Mouse (Mus musculus) kidney, postnatal 14 days (tissue): Measurements from ENCODE around the gene Kazn.

Experiments
- DNase-seq: peaks from one replicate; pipeline ENCODE4 v3.0.0; 2022; ENCODE audit warnings: mixed read lengths

Kazn gene

DNA sequence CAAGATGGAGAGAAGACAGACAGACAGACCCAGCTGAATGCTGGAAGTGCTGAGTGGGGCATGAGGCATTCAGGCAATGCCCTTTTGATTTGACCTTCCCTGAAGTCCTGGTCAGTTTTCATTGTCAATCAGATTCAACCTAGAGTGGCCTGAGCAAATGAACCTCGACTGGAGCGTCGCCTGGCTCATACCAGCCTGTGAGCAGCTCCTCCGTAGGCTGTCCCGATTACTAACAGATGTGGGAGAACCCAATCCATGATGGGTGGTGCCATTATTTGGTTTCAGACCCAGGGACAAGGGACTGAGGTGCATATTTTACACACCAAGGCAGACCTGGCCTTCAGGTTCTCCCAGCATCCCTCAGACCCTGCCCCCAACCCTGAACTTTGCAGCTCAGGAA, 1.7 kb upstream of the Kazn start:
- DNase-seq, result no peak

DNA sequence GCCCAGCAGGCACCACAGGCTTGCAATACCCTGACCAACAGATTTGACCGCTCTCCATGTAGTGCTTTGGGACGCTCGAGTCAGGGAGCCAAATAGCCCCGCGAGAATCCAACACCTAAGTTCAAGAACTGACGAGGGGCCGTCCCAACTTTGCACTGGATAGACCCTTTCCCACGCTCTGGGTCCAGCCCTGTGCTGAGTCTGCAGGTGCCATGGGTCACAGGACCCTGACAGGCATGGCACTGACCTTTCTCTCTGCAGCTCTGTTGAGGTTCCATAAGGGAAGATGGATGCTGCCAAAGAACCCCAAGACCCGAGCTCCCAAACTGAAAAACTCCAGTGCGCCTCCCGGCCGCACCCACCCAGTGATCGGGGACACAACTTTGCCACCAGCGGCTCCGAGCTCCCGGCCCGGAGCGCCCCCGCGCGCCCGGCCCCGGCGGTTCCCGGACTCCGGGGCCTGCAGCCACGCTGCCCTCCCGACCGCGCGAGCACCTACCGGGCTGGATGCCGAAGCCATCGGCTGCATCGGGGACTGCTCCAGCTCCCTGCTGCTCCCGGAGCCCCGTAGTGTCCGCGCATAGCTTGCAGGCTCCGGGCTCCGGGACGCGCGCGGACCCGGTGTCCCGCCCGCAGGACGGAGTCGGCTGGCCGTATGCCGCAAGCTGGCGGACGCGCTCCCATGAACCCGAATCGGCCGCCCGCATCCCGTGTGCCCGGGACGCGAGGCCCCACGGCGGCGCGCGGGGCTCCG, 538 bp downstream of the Kazn start:
- DNase-seq, result peak; percentile 86

GRCm38 (mm10) chr4:142238041-142238440, 1.2 kb downstream of the Kazn start:
- DNase-seq, result peak; percentile 74

GRCm38 (mm10) chr4:142236681-142237080, 2.5 kb downstream of the Kazn start:
- no peak for DNase-seq

DNA sequence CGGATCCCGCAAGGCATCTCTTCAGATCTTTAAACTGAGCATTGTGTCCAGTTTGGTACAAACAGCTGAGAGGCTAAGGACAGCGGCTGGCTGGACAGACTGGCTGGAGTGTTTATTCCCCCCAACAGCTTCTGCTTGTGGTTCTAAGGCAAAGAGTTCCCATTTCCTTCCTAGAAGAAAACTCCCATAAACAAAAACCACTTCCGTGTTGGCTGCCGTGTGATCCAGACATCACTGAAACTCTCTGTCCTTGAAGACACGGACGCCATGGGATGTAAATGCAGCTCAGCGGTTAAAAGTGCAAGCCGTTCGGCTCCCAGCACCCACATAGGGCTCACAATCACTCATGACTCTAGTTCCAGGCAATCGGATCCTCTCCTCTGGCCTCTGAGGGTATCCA, 3.8 kb downstream of the Kazn start:
- DNase-seq, result no peak

DNA sequence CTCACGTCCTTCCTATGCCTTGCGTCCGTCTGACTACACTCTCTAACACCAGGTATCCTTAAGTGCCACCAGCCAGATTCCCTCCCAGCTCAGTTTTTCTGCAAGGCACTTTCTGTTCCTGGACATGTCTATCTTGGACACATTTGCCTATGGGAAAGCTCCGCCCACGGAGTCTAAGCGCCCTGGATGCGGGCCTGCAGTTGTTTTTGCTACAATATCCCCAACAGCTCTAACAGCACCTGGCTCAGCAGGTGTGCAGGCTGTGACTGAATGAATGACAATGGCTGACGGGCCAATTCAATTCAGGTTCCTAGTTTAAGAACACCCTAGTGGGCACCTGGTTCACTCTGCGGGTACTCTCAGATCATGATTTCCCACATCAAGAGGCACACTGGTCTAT, 4.4 kb downstream of the Kazn start:
- DNase-seq, result no peak

DNA sequence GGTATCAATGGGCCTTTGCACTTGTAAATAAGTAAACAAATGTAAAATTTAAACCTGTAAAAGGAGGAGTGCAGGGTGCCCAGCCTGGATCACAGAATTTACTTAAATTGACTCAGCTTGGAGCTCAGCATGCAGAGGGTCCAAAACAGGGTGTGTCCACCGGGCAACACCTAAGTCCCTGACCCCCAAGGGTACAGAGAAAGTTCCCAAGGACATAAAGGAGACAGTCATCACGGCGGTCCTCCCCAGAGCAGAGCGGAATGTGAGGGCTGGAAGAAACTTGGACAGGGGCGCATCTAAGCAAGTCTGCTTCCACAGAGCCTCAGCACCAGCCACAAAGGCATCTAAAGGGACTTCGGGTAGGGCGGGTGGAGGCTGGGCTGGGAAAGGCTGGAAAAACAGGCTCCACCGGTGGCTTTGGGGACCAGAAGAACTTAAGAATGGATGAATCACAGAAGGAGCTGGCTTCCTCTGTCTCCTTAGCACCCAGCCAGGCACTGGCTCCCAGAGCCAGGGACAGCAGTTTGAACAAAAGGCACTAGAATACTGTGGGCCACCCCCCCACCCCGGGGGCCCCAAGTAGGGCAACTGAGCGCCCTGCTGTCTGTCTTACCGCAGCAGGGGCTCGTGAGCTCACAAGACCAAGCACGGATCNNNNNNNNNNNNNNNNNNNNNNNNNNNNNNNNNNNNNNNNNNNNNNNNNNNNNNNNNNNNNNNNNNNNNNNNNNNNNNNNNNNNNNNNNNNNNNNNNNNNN, 10.2 kb downstream of the Kazn start:
- peak; percentile 52 for DNase-seq

DNA sequence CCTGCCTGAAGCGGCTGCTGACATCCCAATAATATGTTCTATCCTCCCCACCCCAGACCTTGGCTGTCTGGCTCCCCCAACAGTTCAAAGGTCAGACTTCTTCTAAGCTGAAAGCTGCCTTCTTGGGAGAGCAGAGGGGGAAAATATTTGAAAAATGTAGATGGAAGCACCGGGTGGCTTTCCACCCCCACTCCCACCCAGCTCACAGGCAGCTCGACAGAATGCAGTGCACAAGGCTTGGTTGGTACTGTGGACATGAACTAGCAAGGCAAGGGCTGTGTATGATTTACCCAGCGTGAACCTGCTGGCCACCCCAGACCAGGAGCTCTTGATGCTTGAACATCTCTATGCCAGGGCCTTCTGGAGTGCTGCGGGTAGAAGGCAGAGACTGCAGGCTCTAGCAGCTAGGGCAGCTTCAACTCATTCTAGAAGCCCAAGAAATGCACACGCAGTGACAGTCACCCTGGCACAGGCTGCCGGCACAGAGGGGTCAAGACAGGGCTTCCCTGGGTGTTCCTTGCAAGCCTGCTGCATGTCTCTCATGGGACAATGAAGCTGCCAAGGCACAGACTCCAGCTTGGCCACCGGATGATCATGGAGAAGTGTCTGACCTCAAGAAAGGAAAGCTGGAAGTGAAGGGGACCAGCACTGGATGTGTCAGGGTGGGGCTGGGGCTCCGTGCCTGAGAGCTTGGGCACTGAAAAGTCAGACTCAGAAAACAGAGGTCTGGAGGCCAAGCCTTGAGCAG, 15.1 kb downstream of the Kazn start:
- DNase-seq, result peak; percentile 71

DNA sequence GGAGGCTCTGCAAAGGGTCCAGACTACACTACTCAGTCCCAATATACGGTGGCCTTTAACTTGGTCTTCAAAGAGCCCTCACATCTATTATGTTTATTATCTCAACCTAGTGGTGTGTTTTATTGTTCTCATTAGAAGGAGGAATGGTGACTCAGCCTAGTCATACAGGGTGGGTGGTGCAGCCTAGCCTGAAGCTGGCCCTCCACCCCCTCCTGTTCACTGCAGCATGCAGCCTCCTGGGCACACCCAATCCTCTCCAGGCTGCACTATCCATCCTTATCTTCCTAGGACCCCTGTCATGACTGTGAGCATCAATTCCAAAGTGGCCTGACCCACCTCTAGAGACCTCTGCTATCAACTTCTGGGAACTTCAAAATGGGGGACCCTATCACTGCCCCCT, 16.8 kb downstream of the Kazn start:
- DNase-seq, result no peak

DNA sequence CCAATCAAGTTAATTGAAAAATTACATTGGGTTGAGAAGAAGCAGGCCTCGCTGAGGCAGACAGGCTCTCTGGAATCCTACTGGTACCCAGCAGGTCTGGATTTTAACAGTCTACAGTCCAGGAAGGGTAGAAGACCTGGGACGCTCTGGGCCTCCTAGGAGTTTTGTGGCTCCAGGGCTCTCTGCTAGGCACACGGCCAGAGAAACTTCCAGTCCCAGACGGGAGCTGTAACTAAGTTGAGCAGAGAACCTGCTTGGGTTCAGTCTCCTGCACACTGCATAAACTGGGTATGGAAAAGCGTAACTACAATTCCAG, 17.5 kb downstream of the Kazn start:
- DNase-seq, result no peak

- DNase-seq, result peak; percentile 84
Observed at GRCm38 (mm10) chr4:142221025-142221756, 18.0 kb downstream of the Kazn start.

DNA sequence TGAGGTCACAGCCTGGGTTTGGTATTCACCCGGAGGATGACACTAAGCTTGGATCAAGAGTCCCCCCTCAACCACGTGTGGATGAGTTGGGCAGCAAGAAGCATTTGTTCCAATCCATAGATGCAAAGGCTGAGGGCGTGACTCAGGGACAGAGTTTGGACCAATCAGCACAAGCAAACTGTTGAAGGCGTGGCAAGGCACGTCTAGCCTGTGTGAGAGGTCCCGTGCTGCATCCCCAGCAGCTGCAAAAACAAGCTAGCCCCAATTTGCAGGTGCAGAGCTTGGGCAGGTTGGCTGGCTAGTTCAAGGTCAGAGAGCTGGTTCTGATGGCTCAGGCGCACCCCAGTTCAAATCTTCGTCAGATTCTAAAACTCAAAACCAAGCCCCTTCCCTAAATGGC, 20.2 kb downstream of the Kazn start:
- no peak for DNase-seq

GRCm38 (mm10) chr4:142217048-142217447, 22.2 kb downstream of the Kazn start:
- DNase-seq, result peak; percentile 51

GRCm38 (mm10) chr4:142215760-142216159, 23.4 kb downstream of the Kazn start:
- no peak for DNase-seq

DNA sequence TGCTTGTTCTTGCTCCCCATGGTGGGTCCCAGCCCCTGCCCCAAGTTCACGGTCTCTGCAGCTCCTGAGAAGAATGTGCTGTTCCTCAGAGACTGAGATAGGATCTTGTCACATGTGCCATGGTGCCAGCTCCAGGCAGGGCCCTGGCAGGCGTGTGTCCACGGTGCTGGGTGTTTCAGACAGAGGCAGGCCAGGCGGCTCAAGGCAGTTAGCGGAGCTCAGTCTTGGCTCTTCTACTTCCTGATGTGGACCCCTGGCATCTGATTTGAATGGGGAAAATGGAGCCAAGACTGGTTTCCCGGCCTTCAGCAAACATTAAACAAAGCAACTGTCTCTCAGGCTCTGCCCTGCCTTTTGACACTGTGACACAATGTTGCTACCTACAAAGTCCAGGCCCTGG, 24.7 kb downstream of the Kazn start:
- DNase-seq, result no peak

DNA sequence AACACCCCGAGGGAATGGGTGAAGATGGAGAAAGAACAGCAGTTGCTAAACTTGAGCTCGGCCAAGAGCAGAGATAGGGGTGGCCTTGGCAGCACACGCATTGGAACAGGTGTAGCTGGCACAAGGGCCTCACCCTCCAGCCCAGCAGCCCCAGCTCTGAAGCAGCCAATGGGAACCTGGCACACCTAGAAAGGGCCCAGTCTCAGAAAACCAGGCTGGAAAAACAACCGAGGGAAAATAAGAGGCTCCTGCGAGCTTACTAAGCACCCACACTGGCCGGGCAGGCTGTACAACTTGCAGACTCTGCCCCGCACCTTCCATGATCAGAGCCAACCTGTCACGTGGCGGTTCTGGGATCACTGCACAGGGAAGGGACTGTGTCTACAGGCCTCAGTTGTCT, 26.8 kb downstream of the Kazn start:
- peak; percentile 75 for DNase-seq

GRCm38 (mm10) chr4:142209884-142210283, 29.3 kb downstream of the Kazn start:
- peak; percentile 56 for DNase-seq

DNA sequence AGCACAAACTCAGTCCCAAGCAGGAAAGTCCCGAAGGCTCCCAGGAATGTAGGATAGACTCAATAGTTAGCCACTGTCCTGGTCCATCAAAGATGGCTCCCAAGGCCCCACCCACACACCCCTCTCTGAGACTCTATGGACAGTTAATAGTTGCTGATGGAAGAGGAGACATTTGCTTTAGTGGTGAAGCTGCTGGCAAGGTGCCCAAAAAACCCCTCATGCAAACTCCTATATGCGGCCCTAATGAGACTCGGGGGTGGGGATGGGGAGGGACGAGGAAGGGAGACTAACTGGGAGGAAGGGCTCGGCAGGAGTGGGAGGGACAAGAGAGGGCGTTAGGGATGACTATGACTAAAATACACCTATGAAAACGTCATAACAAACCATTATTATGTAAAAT, 29.7 kb downstream of the Kazn start:
- DNase-seq, result no peak

DNA sequence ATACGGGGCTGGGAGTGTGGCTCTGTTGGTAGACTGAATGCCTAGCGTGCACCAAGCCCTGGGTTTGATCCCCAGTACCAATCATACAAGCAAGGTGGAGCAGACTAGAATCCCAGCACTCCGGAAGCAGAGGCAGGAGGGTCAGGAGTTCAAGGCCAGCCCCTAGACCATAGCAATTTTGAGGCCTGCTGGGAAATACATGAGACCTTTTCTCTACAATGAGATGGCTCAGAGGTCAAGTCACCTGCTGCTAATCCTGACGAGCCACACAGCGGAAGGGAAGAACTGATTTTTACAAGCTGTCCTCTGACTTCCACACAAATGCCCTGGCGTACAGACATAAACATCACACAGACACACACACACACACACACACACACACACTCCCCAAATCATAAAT, 33.5 kb downstream of the Kazn start:
- DNase-seq, result no peak

DNA sequence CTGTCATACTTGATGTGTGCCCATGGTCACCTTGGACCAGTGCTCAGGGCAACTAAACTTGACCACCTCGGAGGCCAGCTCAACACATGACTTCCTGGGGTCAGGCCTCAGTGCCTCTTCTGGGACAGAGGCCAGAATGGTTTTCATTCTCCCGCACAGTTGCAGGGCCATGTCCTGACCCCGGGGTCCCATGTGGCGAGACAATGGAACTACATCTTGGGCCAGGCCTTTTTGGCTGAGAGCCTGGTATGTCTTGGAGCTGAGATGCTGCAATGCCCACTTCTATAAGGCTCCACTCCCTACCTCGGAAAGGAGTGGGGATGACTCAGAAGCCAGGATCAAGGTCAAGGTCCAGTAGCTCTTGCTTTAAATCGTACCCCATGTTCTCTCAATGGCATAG, 42.6 kb downstream of the Kazn start:
- DNase-seq, result peak; percentile 83

GRCm38 (mm10) chr4:142193780-142194179, 45.4 kb downstream of the Kazn start:
- peak; percentile 85 for DNase-seq

DNA sequence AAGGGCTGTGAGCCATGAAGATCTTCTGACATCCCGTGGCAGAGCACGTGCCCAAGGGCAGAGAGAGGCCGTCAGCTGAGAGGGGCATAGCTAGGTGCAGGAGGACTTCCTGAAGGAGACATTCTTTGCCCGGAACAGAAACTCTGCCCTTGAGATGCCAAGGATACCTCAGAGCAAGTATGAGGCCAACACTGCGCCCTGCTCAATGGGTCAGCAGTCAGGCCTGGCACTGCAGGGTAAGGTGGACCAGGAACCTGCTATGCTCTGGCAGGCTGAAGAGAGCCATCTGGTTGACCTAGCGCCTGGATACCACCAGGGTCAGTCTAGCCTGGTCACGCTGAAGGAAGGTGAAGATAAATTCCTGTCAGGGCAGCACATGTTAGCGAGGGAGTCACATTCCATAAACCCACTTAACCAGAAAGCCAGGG, 46.0 kb downstream of the Kazn start:
- DNase-seq, result peak; percentile 77

GRCm38 (mm10) chr4:142189960-142190359, 49.2 kb downstream of the Kazn start:
- no peak for DNase-seq
